Mouse (Mus musculus) kidney, postnatal 0 days (tissue): ENCODE results near the gene Odf3l2. TPM values are rescaled to one million over a fixed set of nuclear protein-coding genes. Genes with fewer than 3 reads are reported as not detected.

Experiments used
- ATAC-seq: fragments of 200-750 bp; cut with Nextera tagmentation; replicated peaks from 2 replicates; pipeline ENCODE4 v1.8.0; 2017; ENCODE audit warnings: low read depth, moderate number of reproducible peaks, moderate TSS enrichment, moderate library complexity; ENCODE audit not compliant: low FRiP score
- DNase-seq: peaks from one replicate; pipeline ENCODE4 v3.0.0-alpha.2; 2016; ENCODE audit warnings: low spot score
- H3K27ac ChIP-seq: fragments of 300-500 bp; sonication (generic); 2 replicates; pipeline ENCODE4 v1.5.1; 2014; ENCODE audit warnings: mild to moderate bottlenecking
- H3K27me3 ChIP-seq: fragments of 300-500 bp; sonication (generic); 2 replicates; pipeline ENCODE4 v1.6.1; 2014; ENCODE audit warnings: low read length, mixed read lengths; ENCODE audit not compliant: insufficient read depth
- H3K36me3 ChIP-seq: fragments of 300-500 bp; sonication (generic); 2 replicates; pipeline ENCODE4 v1.6.1; 2014; ENCODE audit warnings: low read length, mixed read lengths; ENCODE audit not compliant: insufficient read depth
- H3K4me1 ChIP-seq: fragments of 300-500 bp; sonication (generic); replicated peaks from 2 replicates; pipeline ENCODE4 v1.6.1; 2014; ENCODE audit warnings: antibody characterized with exemption, low read length, mixed read lengths; ENCODE audit not compliant: insufficient read depth
- H3K4me2 ChIP-seq: fragments of 300-500 bp; sonication (generic); 2 replicates; pipeline ENCODE4 v1.6.1; 2014; ENCODE audit warnings: mild to moderate bottlenecking, low read length, moderate library complexity, mixed read lengths
- H3K4me3 ChIP-seq: fragments of 300-500 bp; sonication (generic); replicated peaks from 2 replicates; pipeline ENCODE4 v1.5.1; 2014; ENCODE audit warnings: low read depth, low read length
- H3K9ac ChIP-seq: fragments of 300-500 bp; sonication (generic); 2 replicates; pipeline ENCODE4 v1.6.1; 2014; ENCODE audit warnings: low read depth, low read length
- H3K9me3 ChIP-seq: fragments of 300-500 bp; sonication (generic); replicated peaks from 2 replicates; pipeline ENCODE4 v1.6.1; 2016; ENCODE audit warnings: low read length, inconsistent platforms, mixed read lengths
- CTCF ChIP-seq: IDR thresholded peaks from 2 replicates; pipeline ENCODE4 v1.5.1; 2016; ENCODE audit warnings: antibody characterized with exemption, low read depth, mild to moderate bottlenecking, moderate library complexity
- WGBS: fragments of 180-500 bp; shearing (Covaris S2); extraction: QIAGEN DNeasy Blood & Tissue Kit; methylation state at CpG from one replicate; pipeline ENCODE4 v1.1.7; 2014; 5-methylcytosine and 5-hydroxymethylcytosine counted together
- polyA plus RNA-seq: library from polyadenylated mRNA; unstranded; fragments of >200 nt; fragmentation: Nextera tagmentation; extraction: Ambion mirVana; gene quantifications from 2 replicates; pipeline ENCODE4 v1.2.1, GENCODE M21; 2015

The Odf3l2 gene
- not detected in 2 replicates for polyA plus RNA-seq

- Histone ChIP-seq H3K4me3 (no peak within 1 kb of the TSS), H3K36me3 (no peaks in the 10 kb centered on the region), H3K9ac (0 out of 2 replicates have a peak within 1 kb of the TSS, but pooled peaks have one; percentile 44), H3K4me2 (no peak within 1 kb of the TSS), H3K9me3 (no peaks in the 10 kb centered on the region), H3K4me1 (no peaks in the 10 kb centered on the region), H3K27me3 (no peaks in the 10 kb centered on the region), H3K27ac (no peak within 1 kb of the TSS)
- WGBS, result 38% methylated on average over 8 of the region's 8 CpGs
- DNase-seq (no peak), ATAC-seq (no peak)
- no peak for TF ChIP-seq CTCF
Observed at GRCm38 (mm10) chr10:79645711-79646110, at the start of gene Odf3l2. Gene Odf3l2, minus strand, starts transcription at chr10:79645738.

- no peak for TF ChIP-seq CTCF
Observed at GRCm38 (mm10) chr10:79694379-79694655, 48.8 kb upstream of the Odf3l2 start.

GRCm38 (mm10) chr10:79693580-79694378 is 48.2 kb upstream of the Odf3l2 start:
- Histone ChIP-seq H3K36me3 (0 out of 2 replicates have a peak, but pooled peaks cover 7% of the 10 kb centered on the region), H3K27ac (no peak overlapping the region), H3K4me2 (no peak overlapping the region), H3K27me3 (no peaks in the 10 kb centered on the region), H3K9me3 (no peaks in the 10 kb centered on the region), H3K9ac (no peak overlapping the region), H3K4me3 (no peak overlapping the region), H3K4me1 (peaks cover 6% of the 10 kb centered on the region; the same call in 1 of the 2 replicates)
- 71% methylated on average over 12 of the region's 12 CpGs for WGBS
- DNase-seq, result no peak
- no peak for ATAC-seq
- no peak for TF ChIP-seq CTCF

More at GRCm38 (mm10) chr10:79694379-79694655, 48.8 kb upstream of the Odf3l2 start:
- H3K36me3 ChIP-seq, result 0 out of 2 replicates have a peak, but pooled peaks cover 1% of the 10 kb centered on the region
- H3K4me3 ChIP-seq, result no peak overlapping the region
- H3K4me1 ChIP-seq, result peaks cover 6% of the 10 kb centered on the region; the same call in 1 of the 2 replicates
- H3K9me3 ChIP-seq, result no peaks in the 10 kb centered on the region
- WGBS, result 83% methylated on average over 6 of the region's 6 CpGs
- no peak overlapping the region for H3K9ac ChIP-seq
- no peaks in the 10 kb centered on the region for H3K27me3 ChIP-seq
- DNase-seq, result no peak
- ATAC-seq, result no peak
- H3K4me2 ChIP-seq, result no peak overlapping the region
- H3K27ac ChIP-seq, result no peak overlapping the region

GRCm38 (mm10) chr10:79691986-79692548 is 46.5 kb upstream of the Odf3l2 start:
- H3K27me3 ChIP-seq, result no peaks in the 10 kb centered on the region
- H3K4me1 ChIP-seq, result peaks cover 4% of the 10 kb centered on the region; the same call in 1 of the 2 replicates
- no peaks in the 10 kb centered on the region for H3K9me3 ChIP-seq
- 98% methylated on average over 2 of the region's 2 CpGs for WGBS
- no peak for DNase-seq
- H3K27ac ChIP-seq, result no peak overlapping the region
- no peak overlapping the region for H3K4me3 ChIP-seq
- ATAC-seq, result no peak
- H3K36me3 ChIP-seq, result peaks cover 21% of the 10 kb centered on the region
- H3K4me2 ChIP-seq, result no peak overlapping the region
- TF ChIP-seq CTCF, result peak; percentile 41; the same call in 1 of the 2 replicates
- no peak overlapping the region for H3K9ac ChIP-seq

DNA sequence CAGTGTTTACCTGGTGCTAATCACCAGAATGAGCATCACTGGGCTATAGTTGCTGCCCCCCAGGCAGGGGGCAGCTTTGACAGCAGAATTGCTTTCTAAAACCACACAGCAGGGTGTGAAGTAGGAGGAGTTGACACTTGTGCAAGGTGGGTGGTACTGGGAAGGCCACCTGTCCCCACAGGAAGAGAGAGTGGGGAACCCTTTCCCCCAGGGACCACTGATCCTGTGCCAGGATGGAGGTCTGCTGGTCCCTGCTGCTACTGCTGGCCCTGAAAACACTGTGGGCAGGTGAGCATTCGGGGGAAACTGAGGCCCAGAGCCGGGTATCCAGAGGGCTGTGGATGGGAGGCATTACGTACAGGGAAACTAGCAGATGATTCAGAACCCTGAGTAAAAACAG is 43.6 kb upstream of the Odf3l2 start:
- H3K4me2 ChIP-seq, result no peak overlapping the region
- 91% methylated on average over 3 of the region's 3 CpGs for WGBS
- ATAC-seq, result no peak
- H3K4me1 ChIP-seq, result no peaks in the 10 kb centered on the region; the same call in 1 of the 2 replicates
- no peak overlapping the region for H3K9ac ChIP-seq
- H3K9me3 ChIP-seq, result no peaks in the 10 kb centered on the region
- no peak overlapping the region for H3K27ac ChIP-seq
- H3K4me3 ChIP-seq, result no peak overlapping the region
- H3K36me3 ChIP-seq, result peaks cover 47% of the 10 kb centered on the region
- TF ChIP-seq CTCF, result no peak
- DNase-seq, result no peak
- H3K27me3 ChIP-seq, result no peaks in the 10 kb centered on the region

- H3K27me3 ChIP-seq, result no peaks in the 10 kb centered on the region
- no peak for DNase-seq
- no peak within 1 kb of the TSS for H3K4me2 ChIP-seq
- no peak within 1 kb of the TSS for H3K27ac ChIP-seq
- 76% methylated on average over 4 of the region's 4 CpGs for WGBS
- ATAC-seq, result no peak
- TF ChIP-seq CTCF, result no peak
- H3K4me3 ChIP-seq, result no peak within 1 kb of the TSS
- H3K9ac ChIP-seq, result no peak within 1 kb of the TSS
- no peaks in the 10 kb centered on the region; the same call in 1 of the 2 replicates for H3K4me1 ChIP-seq
- H3K36me3 ChIP-seq, result peaks cover 47% of the 10 kb centered on the region
- no peaks in the 10 kb centered on the region for H3K9me3 ChIP-seq
Observed at GRCm38 (mm10) chr10:79688720-79689119, 43.2 kb upstream of the Odf3l2 start, which contains the start of gene Gzmm. Gene Gzmm, plus strand, starts transcription at chr10:79689020.
